Mouse (Mus musculus) E14TG2a.4 (cell line): Measurements from ENCODE around the gene Serpinb1b.

Experiments
- H3K27me3 ChIP-seq: 2 replicates; pipeline ENCODE4 v1.6.1; 2014; ENCODE audit warnings: low read length, control low read depth; ENCODE audit not compliant: insufficient read depth
- H3K36me3 ChIP-seq: 2 replicates; pipeline ENCODE4 v1.6.1; 2014; ENCODE audit warnings: low read length, control low read depth; ENCODE audit not compliant: insufficient read depth
- H3K4me1 ChIP-seq: replicated peaks from 2 replicates; pipeline ENCODE4 v1.6.1; 2014; ENCODE audit warnings: low read depth, low read length, control low read depth
- H3K4me3 ChIP-seq: replicated peaks from 2 replicates; pipeline ENCODE4 v1.5.1; 2014; ENCODE audit warnings: mild to moderate bottlenecking, low read length
- H3K9me3 ChIP-seq: 2 replicates; pipeline ENCODE4 v1.6.1; 2014; ENCODE audit warnings: low read length, control low read depth
- CTCF ChIP-seq: conservative IDR thresholded peaks from 2 replicates; pipeline ENCODE4 v1.5.1; 2014; ENCODE audit warnings: low read length
- NANOG ChIP-seq: IDR thresholded peaks from 2 replicates; pipeline ENCODE4 v1.6.1; 2014; ENCODE audit warnings: borderline replicate concordance, low read length, mixed read lengths
- POU5F1 ChIP-seq: IDR thresholded peaks from 2 replicates; pipeline ENCODE4 v1.6.1; 2014; ENCODE audit warnings: low read length, borderline replicate concordance

The Serpinb1b gene

GRCm38 (mm10) chr13:33083834-33084233, 5.5 kb downstream of the Serpinb1b start:
- TF ChIP-seq CTCF = no peak
- TF ChIP-seq POU5F1 = no peak
- TF ChIP-seq NANOG = no peak
- Histone ChIP-seq H3K9me3 (no peaks in the 10 kb centered on the region), H3K4me1 (peaks cover 18% of the 10 kb centered on the region), H3K27me3 (peaks cover 3% of the 10 kb centered on the region; the same call in 1 of the 2 replicates), H3K4me3 (no peak overlapping the region), H3K36me3 (no peaks in the 10 kb centered on the region)

- H3K27me3 ChIP-seq = peaks cover 3% of the 10 kb centered on the region; the same call in 1 of the 2 replicates
- no peak overlapping the region for H3K4me3 ChIP-seq
- peaks cover 18% of the 10 kb centered on the region for H3K4me1 ChIP-seq
- TF ChIP-seq NANOG (no peak), CTCF (no peak), POU5F1 (no peak)
- no peaks in the 10 kb centered on the region for H3K36me3 ChIP-seq
- no peaks in the 10 kb centered on the region for H3K9me3 ChIP-seq
These were observed 6.8 kb downstream of the Serpinb1b start for GRCm38 (mm10) chr13:33084975-33085694.

- H3K9me3 ChIP-seq = no peaks in the 10 kb centered on the region
- peaks cover 3% of the 10 kb centered on the region; the same call in 1 of the 2 replicates for H3K27me3 ChIP-seq
- peaks cover 15% of the 10 kb centered on the region for H3K4me1 ChIP-seq
- TF ChIP-seq NANOG = no peak
- H3K4me3 ChIP-seq = no peak overlapping the region
- no peaks in the 10 kb centered on the region for H3K36me3 ChIP-seq
These were observed 7.5 kb downstream of the Serpinb1b start for GRCm38 (mm10) chr13:33085695-33086432.

GRCm38 (mm10) chr13:33089566-33089965, 11.2 kb downstream of the Serpinb1b start:
- Histone ChIP-seq H3K4me1 (peaks cover 21% of the 10 kb centered on the region), H3K36me3 (no peaks in the 10 kb centered on the region), H3K27me3 (no peaks in the 10 kb centered on the region), H3K4me3 (no peak overlapping the region), H3K9me3 (no peaks in the 10 kb centered on the region)
- no peak for TF ChIP-seq CTCF
- no peak for TF ChIP-seq NANOG
- TF ChIP-seq POU5F1 = no peak

GRCm38 (mm10) chr13:33090546-33090945, 12.2 kb downstream of the Serpinb1b start:
- H3K9me3 ChIP-seq = no peaks in the 10 kb centered on the region
- H3K27me3 ChIP-seq = no peaks in the 10 kb centered on the region
- no peak for TF ChIP-seq NANOG
- no peak for TF ChIP-seq POU5F1
- TF ChIP-seq CTCF = no peak
- H3K36me3 ChIP-seq = no peaks in the 10 kb centered on the region
- peaks cover 19% of the 10 kb centered on the region for H3K4me1 ChIP-seq
- H3K4me3 ChIP-seq = no peak overlapping the region

GRCm38 (mm10) chr13:33091306-33091705, 12.9 kb downstream of the Serpinb1b start:
- Histone ChIP-seq H3K4me3 (no peak overlapping the region), H3K36me3 (no peaks in the 10 kb centered on the region), H3K27me3 (no peaks in the 10 kb centered on the region), H3K9me3 (no peaks in the 10 kb centered on the region), H3K4me1 (peaks cover 18% of the 10 kb centered on the region)
- TF ChIP-seq CTCF (no peak), POU5F1 (no peak), NANOG (peak; percentile 89)

- no peaks in the 10 kb centered on the region for H3K9me3 ChIP-seq
- no peak overlapping the region for H3K4me3 ChIP-seq
- no peaks in the 10 kb centered on the region for H3K36me3 ChIP-seq
- TF ChIP-seq NANOG = no peak
- no peak for TF ChIP-seq CTCF
- no peak for TF ChIP-seq POU5F1
- 0 out of 2 replicates have a peak, but pooled peaks cover 7% of the 10 kb centered on the region for H3K4me1 ChIP-seq
- H3K27me3 ChIP-seq = no peaks in the 10 kb centered on the region
These were observed 17.2 kb downstream of the Serpinb1b start for GRCm38 (mm10) chr13:33095575-33095974.

- Histone ChIP-seq H3K4me3 (no peak overlapping the region), H3K4me1 (no peaks in the 10 kb centered on the region)
These were observed 27.3 kb downstream of the Serpinb1b start for GRCm38 (mm10) chr13:33105626-33106025.

GRCm38 (mm10) chr13:33113054-33113453, 34.7 kb downstream of the Serpinb1b start:
- H3K4me1 ChIP-seq = no peaks in the 10 kb centered on the region
- H3K9me3 ChIP-seq = no peaks in the 10 kb centered on the region
- H3K4me3 ChIP-seq = no peak overlapping the region
- H3K36me3 ChIP-seq = no peaks in the 10 kb centered on the region
- no peaks in the 10 kb centered on the region for H3K27me3 ChIP-seq
- no peak for TF ChIP-seq CTCF

More at GRCm38 (mm10) chr13:33105626-33106025, 27.3 kb downstream of the Serpinb1b start:
- no peak for TF ChIP-seq CTCF
- Histone ChIP-seq H3K9me3 (peaks cover 2% of the 10 kb centered on the region; the same call in 1 of the 2 replicates), H3K27me3 (no peaks in the 10 kb centered on the region), H3K36me3 (no peaks in the 10 kb centered on the region)
